Mouse (Mus musculus) small intestine, adult 2 months (tissue): ENCODE measurements around the gene Arhgap18.

Source experiments
- CTCF ChIP-seq: fragments of 200-500 bp; IDR thresholded peaks from 2 replicates; pipeline ENCODE4 v1.5.1; 2012; ENCODE audit warnings: low read depth, mild to moderate bottlenecking, control low read depth, inconsistent platforms, low read length, moderate library complexity, mixed read lengths; ENCODE audit not compliant: insufficient replicate concordance, insufficient read length; ENCODE audit errors: extremely low read depth
- POLR2A ChIP-seq: fragments of 200-500 bp; IDR thresholded peaks from 2 replicates; pipeline ENCODE4 v1.6.1; 2012; ENCODE audit warnings: low read depth, mild to moderate bottlenecking, control low read depth, inconsistent platforms, low read length, moderate library complexity

- TF ChIP-seq CTCF (no peak), POLR2A (no peak)
Observed at GRCm38 (mm10) chr10:26950448-26950847, 197.2 kb downstream of the Arhgap18 start.
